In genomic region chr6:114398626-114399025, GRCm38 (mm10) we compare ENCODE assay signal across 8 mouse cellular contexts. TPM values are rescaled to one million over a fixed set of nuclear protein-coding genes. Genes with fewer than 3 reads are reported as not detected.
DNase-seq lines count a peak whose midpoint lies in the region; ATAC-seq and TF ChIP-seq lines count a peak whose summit lies in the region.

No protein-coding gene starts in this region.

- no peak overlapping the region for H3K27ac ChIP-seq in kidney, embryonic 14.5 days (ENCODE audit: low read depth, low read length)
- no peak overlapping the region for H3K27ac ChIP-seq in stomach, embryonic 14.5 days (ENCODE audit: low read length)

- no peaks in the 10 kb centered on the region for H3K36me3 ChIP-seq in kidney, embryonic 14.5 days (ENCODE audit: control insufficient read depth, insufficient read depth, low read length)
- no peaks in the 10 kb centered on the region for H3K36me3 ChIP-seq in stomach, embryonic 14.5 days (ENCODE audit: control insufficient read depth, insufficient read depth, low read length)

- H3K4me2 ChIP-seq in kidney, embryonic 14.5 days (replicated peaks; ENCODE audit: low read depth, low read length), result no peak overlapping the region; the same call in 1 of the 2 replicates
- H3K4me2 ChIP-seq in stomach, embryonic 14.5 days (replicated peaks; ENCODE audit: low read depth, low read length), result peak overlapping the region; percentile 96

- peak; percentile 52 for ATAC-seq in frontal cortex, adult (ENCODE audit: low TSS enrichment)
- no peak for ATAC-seq in kidney, embryonic 14.5 days (ENCODE audit: low FRiP score, low TSS enrichment)
- no peak for ATAC-seq in stomach, embryonic 14.5 days (ENCODE audit: insufficient number of reproducible peaks, insufficient read depth, low FRiP score, low read depth)

- whole genome bisulfite sequencing in kidney, embryonic 14.5 days, result 2% methylated on average over 9 of the region's 9 CpGs
- 8% methylated on average over 9 of the region's 9 CpGs for WGBS in stomach, embryonic 14.5 days

- peak; percentile 48; the same call in 1 of the 2 replicates for TF ChIP-seq CTCF in brain, embryonic 14.5 days (IDR thresholded peaks at IDR 0.05; ENCODE audit: borderline replicate concordance, extremely low read depth, insufficient read depth, insufficient read length)

- peaks cover 54% of the 10 kb centered on the region for H3K27me3 ChIP-seq in kidney, embryonic 14.5 days (ENCODE audit: control insufficient read depth, insufficient read depth, low read length)
- H3K27me3 ChIP-seq in stomach, embryonic 14.5 days (ENCODE audit: control insufficient read depth, insufficient read depth, low read length), result peaks cover 27% of the 10 kb centered on the region

- no peak for TF ChIP-seq POLR2A in brain, embryonic 14.5 days (IDR thresholded peaks at IDR 0.05; ENCODE audit: borderline replicate concordance, extremely low read depth, insufficient read depth, insufficient read length, poor library complexity, severe bottlenecking)

- DNase-seq in layer of hippocampus, adult 11-12 months (ENCODE audit: low spot score), result peak; percentile 55
- no peak for DNase-seq in layer of hippocampus, adult 9-10 months (ENCODE audit: low spot score)
- peak; percentile 50 for DNase-seq in brain, embryonic 14.5 days (ENCODE audit: low read depth)
- peak; percentile 39 for DNase-seq in lung, postnatal 14 days
- no peak for DNase-seq in MN1 (ENCODE audit: low spot score)

- H3K4me3 ChIP-seq in kidney, embryonic 14.5 days (ENCODE audit: low read length), result peak overlapping the region; percentile 43; the same call in 1 of the 2 replicates
- peak overlapping the region; percentile 49; the same call in 1 of the 2 replicates for H3K4me3 ChIP-seq in stomach, embryonic 14.5 days (ENCODE audit: low read depth, low read length)

- no peaks in the 10 kb centered on the region for H3K9me3 ChIP-seq in kidney, embryonic 14.5 days (ENCODE audit: control insufficient read depth, low read length)
- no peaks in the 10 kb centered on the region for H3K9me3 ChIP-seq in stomach, embryonic 14.5 days (ENCODE audit: control insufficient read depth, low read depth, low read length)

- no peak overlapping the region for H3K9ac ChIP-seq in kidney, embryonic 14.5 days (ENCODE audit: low read depth, low read length)
- H3K9ac ChIP-seq in stomach, embryonic 14.5 days (replicated peaks; ENCODE audit: low read depth, low read length), result no peak overlapping the region

- H3K4me1 ChIP-seq in kidney, embryonic 14.5 days (ENCODE audit: control insufficient read depth, insufficient read depth, low read length), result peaks cover 4% of the 10 kb centered on the region; the same call in 1 of the 2 replicates
- peaks cover 10% of the 10 kb centered on the region for H3K4me1 ChIP-seq in stomach, embryonic 14.5 days (ENCODE audit: control insufficient read depth, insufficient read depth, low read length)

RNA-seq across cellular contexts. Expression of gene Hrh1, which starts 0.9 kb away (rescaled TPM):
- polyA plus RNA-seq in brain, embryonic 14.5 days (2012; rRNA removed), result 0.42 and 0.50 TPM in 2 replicates
- polyA plus RNA-seq in kidney, embryonic 14.5 days (2014; fragmentation: Nextera tagmentation; extraction: Ambion mirVana), result 0.16 TPM in 1 of 2 replicates, not detected in the other
- polyA plus RNA-seq in stomach, embryonic 14.5 days (2014; fragmentation: Nextera tagmentation; extraction: Ambion mirVana), result not detected in 2 replicates

Comparison
In these comparisons a context has a peak if more than half of its experiments do, and no peak if none do; other contexts are left out.
1. DNase-seq: peak in layer of hippocampus, adult 11-12 months (single experiment), brain, embryonic 14.5 days (single experiment) and lung, postnatal 14 days (single experiment); none in layer of hippocampus, adult 9-10 months (single experiment) and MN1 (single experiment).